Mouse (Mus musculus): ENCODE results near the gene Mpg. TPM values are rescaled to one million over a fixed set of nuclear protein-coding genes. Genes with fewer than 3 reads are reported as not detected.
A peak's percentile ranks its signal among the peaks of the same experiment; 100 is the strongest.

Gene Mpg
- polyA plus RNA-seq, 1 experiment from 2014 or later: 41.2 TPM

DNA sequence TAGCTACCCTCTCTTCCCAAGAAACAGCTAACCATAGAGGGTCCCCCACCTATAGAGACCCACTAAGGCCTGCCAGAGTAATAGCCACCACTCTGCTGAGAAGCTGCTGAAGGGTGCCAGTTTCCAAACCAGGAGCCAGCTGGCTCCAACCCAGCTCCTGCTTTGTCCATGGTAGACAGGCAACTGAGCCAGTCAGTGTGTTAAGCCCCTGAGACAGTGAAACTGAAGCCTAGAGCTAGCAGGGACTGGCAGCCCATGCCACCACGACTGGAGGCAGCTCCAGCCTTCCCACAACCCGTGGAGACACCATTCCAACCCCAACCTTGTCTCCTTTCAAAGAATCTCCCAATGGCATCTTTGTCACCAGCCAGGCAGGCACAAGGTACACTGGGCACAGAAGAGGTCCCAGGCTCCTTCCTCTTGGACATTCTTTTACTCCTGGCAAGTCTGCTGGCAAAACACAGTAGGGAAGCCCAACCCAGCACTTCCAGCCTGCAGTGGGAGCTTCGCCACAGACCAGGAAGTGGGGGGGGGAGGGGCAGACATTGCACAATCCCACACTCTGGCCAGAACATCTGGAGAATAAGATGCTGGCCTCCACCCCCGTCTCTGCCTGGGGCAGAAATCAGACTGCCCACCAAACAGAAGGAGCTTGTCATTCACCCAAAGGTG is 1.7 kb upstream of the Mpg start:
- no peak overlapping the region for H3K4me2 ChIP-seq
- WGBS: 31% methylated on average over 4 of the region's 4 CpGs
- H3K4me1 ChIP-seq: peaks cover 40% of the 10 kb centered on the region
- no peak for ATAC-seq (replicated peaks)
- no peaks in the 10 kb centered on the region for H3K9me3 ChIP-seq
- H3K27ac ChIP-seq: peak overlapping the region; percentile 53
- H3K36me3 ChIP-seq (replicated peaks): no peaks in the 10 kb centered on the region
- no peak overlapping the region for H3K4me3 ChIP-seq
- H3K9ac ChIP-seq: no peak overlapping the region
- peaks cover 39% of the 10 kb centered on the region for H3K27me3 ChIP-seq (replicated peaks)

DNA sequence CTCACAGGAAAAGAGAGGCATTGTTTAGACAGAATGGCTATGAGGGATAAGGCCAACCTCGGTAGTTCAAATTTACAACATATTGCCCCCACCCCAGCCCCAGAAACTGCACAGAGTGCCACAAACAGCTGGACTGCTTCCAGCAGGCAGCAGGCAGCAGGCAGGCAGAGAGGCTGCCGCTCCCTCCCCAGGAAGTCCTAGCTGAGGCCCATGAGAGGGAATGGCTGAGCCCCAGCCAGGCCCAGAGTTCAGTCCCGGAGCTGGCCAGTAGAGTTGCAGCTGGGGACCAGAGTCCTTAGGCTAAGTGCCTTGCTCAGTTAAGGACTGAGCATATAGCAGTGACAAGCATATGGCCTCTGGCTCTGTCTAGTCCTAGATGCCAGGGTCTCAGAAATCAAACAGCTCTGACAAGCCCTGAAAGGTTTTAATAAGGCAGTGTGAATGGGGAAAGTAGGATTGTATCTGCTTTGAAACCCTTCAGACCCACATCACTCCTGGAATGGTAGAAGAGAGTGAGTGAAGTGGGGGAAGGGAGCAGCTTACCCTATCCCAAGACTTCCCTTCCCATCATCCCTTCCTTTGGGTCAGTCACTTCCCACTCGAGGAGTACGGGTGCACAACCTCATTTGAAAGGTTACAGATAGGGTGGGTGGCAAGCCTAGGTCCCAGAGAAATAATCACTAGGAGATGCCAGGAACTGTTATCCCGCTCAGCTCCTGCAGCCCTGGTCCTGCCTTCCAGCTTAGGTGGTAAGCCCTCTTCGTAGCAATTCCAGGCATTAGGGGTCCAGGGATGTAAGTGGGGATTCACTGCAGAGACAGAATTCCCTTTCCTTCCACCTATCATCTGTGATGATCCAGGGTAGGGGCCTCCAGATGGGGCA is 842 bp upstream of the Mpg start:
- Histone ChIP-seq H3K9me3 (no peaks in the 10 kb centered on the region), H3K36me3 (replicated peaks) (no peaks in the 10 kb centered on the region; the same call in 1 of the 2 replicates), H3K4me3 (no peak overlapping the region), H3K4me1 (peaks cover 40% of the 10 kb centered on the region), H3K27ac (peak overlapping the region; percentile 53), H3K27me3 (replicated peaks) (peaks cover 36% of the 10 kb centered on the region), H3K9ac (no peak overlapping the region), H3K4me2 (no peak overlapping the region)
- ATAC-seq (replicated peaks): no peak
- WGBS: 64% methylated on average over 7 of the region's 7 CpGs

DNA sequence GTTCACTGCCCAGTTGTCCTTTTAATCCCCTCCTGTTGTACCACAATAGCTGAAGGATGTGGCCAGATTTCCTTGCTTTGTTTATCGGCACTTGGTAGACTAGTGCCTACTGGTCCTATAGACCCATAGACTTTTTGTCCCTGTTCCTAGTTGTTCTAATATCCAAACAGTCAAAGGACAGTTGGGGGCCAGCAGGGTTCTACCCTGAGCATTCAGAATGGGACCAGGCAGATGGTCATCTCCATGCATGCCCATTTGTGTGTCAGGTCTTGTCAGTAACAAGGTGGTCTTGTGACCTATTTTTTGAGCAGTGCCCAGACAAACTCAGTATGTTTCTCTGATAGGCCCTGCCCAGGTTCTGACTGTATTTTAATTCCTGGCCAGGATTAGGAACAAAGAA is 736 bp downstream of the Mpg start:
- H3K9ac ChIP-seq: peak overlapping the region; percentile 71
- H3K4me3 ChIP-seq: peak overlapping the region; percentile 62
- WGBS: 17% methylated on average over 1 of the region's 1 CpGs
- H3K27me3 ChIP-seq (replicated peaks): peaks cover 22% of the 10 kb centered on the region
- peaks cover 10% of the 10 kb centered on the region for H3K36me3 ChIP-seq (replicated peaks)
- H3K4me2 ChIP-seq: peak overlapping the region; percentile 58
- H3K27ac ChIP-seq: peak overlapping the region; percentile 80
- H3K4me1 ChIP-seq: peaks cover 30% of the 10 kb centered on the region
- 0 out of 2 replicates have a peak, but pooled peaks have one; percentile 0 for ATAC-seq (replicated peaks)
- H3K9me3 ChIP-seq: no peaks in the 10 kb centered on the region

DNA sequence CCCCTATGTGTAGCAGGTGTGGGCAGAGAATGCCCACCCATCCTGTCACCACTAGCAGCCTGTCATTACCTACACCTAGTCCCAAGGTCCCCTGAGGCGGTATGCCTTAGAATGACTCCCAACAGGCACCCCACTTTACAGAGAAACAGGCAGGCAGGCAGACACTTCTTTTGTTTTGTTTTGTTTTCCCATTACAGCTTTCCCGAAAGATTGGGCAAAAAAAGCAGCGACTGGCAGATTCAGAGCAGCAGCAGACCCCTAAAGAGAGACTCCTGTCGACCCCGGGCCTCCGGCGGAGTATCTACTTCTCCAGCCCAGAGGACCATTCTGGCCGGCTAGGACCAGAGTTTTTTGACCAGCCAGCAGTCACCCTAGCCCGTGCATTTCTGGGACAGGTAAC is 1.2 kb downstream of the Mpg start:
- no peak for ATAC-seq (replicated peaks)
- Histone ChIP-seq H3K9ac (no peak overlapping the region), H3K4me3 (0 out of 2 replicates have a peak overlapping the region, but pooled peaks have one; percentile 62)

DNA sequence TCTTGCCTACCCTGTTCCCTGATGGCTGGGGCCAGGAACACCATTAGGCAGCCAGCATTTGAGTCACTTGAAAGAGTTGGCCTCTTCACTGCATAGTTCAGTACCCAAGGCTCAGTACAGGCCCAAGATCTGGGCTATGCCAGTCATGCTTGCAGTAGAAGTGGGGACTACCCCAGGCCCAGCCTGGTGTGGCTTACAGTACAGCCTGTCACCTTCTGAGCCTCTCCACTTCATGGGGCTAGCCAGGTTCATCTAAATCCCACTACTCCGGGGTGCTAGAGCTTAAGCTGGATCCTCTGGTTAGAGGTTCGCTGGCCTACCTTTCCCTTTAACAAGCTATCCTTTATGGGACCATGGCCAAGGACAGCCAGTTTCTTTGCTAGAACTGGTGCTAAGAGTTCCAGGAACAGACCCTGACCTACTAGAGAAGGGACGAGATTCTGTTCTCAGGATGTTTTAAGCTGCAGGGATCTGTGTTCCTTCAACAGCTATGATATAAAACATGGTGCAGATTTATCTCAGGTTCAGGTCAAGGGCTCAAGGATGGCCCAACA is 2.1 kb downstream of the Mpg start:
- no peak for ATAC-seq (replicated peaks)
- no peak overlapping the region for H3K9ac ChIP-seq

More for the DNA sequence above, 1.2 kb downstream of the Mpg start:
- H3K27me3 ChIP-seq (replicated peaks): peaks cover 17% of the 10 kb centered on the region
- peaks cover 10% of the 10 kb centered on the region for H3K36me3 ChIP-seq (replicated peaks)
- WGBS: 87% methylated on average over 9 of the region's 9 CpGs
- no peaks in the 10 kb centered on the region for H3K9me3 ChIP-seq
- peaks cover 25% of the 10 kb centered on the region for H3K4me1 ChIP-seq
- no peak overlapping the region for H3K27ac ChIP-seq
- peak overlapping the region; percentile 58 for H3K4me2 ChIP-seq

DNA sequence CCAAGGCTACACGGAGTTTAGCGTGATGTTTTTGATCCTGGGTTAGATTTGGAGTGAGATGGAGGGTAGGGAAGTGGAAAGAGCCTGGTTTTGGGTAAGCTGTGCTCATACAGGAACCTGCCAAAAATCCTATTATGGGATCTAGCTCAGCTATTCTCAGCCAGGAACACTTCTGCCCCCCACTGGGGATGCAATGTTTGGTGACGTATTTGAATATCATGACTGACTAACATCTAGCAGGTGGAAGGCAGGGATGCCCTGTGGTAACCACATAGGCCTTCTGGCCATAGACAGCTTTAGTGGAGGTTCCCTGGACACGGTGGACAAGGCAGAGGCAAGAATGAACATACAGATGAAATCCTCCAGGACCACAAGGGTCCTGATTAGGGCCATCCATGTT is 3.9 kb downstream of the Mpg start:
- Histone ChIP-seq H3K9ac (no peak overlapping the region), H3K27ac (no peak overlapping the region), H3K4me2 (no peak overlapping the region), H3K4me1 (peaks cover 18% of the 10 kb centered on the region), H3K4me3 (no peak overlapping the region), H3K27me3 (replicated peaks) (no peaks in the 10 kb centered on the region), H3K36me3 (replicated peaks) (peaks cover 17% of the 10 kb centered on the region), H3K9me3 (no peaks in the 10 kb centered on the region)
- no peak for ATAC-seq (replicated peaks)
- 83% methylated on average over 4 of the region's 4 CpGs for WGBS

More for the DNA sequence above, 2.1 kb downstream of the Mpg start:
- 93% methylated on average over 3 of the region's 3 CpGs for WGBS
- H3K4me1 ChIP-seq: peaks cover 18% of the 10 kb centered on the region
- H3K36me3 ChIP-seq (replicated peaks): peaks cover 10% of the 10 kb centered on the region
- peaks cover 9% of the 10 kb centered on the region for H3K27me3 ChIP-seq (replicated peaks)
- H3K9me3 ChIP-seq: no peaks in the 10 kb centered on the region
- H3K4me2 ChIP-seq: no peak overlapping the region
- no peak overlapping the region for H3K27ac ChIP-seq
- H3K4me3 ChIP-seq: no peak overlapping the region

DNA sequence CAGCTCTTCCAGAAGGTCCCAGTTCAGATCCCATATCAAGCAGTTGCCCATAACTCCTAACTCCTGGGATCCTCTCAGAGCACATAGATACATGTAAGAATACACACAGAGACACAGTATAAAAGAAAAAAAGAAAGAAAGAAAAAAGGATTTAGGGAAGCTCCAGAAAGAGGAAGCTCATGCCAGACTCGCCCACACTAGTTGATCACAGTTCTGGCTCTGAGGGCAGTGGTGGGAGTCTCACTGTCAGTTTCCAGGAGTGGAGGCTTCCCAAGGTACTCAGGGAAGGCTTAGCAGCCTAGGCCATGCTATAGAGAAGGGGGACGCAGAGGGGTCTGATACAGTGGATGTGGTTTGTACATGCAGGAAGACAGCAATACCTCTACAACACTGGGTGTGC is 4.8 kb downstream of the Mpg start:
- no peak for ATAC-seq (replicated peaks)
- 90% methylated on average over 2 of the region's 2 CpGs for WGBS
- H3K36me3 ChIP-seq (replicated peaks): peaks cover 17% of the 10 kb centered on the region

DNA sequence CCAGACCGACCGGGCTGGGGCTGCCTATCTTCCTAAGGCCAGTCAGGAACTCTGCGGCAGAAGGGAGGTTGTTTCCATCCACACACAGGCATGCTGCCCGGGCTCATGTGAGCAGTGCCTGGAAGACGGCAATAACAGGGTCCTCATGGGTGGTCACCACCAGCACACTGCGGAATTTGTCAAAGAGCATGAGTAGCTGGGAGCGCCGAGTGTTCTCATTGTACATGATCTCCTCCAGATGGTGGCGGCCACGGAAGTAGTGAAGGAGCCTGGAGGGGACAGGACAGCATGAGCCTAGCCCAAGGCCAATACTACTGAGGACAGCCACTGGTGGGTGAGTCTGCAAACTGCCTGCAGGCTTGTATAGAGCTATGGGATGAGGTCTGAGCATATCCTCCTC is 6.5 kb downstream of the Mpg start:
- Histone ChIP-seq H3K4me2 (no peak overlapping the region), H3K4me3 (no peak overlapping the region), H3K9ac (no peak overlapping the region), H3K9me3 (no peaks in the 10 kb centered on the region), H3K27me3 (replicated peaks) (no peaks in the 10 kb centered on the region), H3K4me1 (peaks cover 26% of the 10 kb centered on the region), H3K27ac (no peak overlapping the region), H3K36me3 (replicated peaks) (peaks cover 17% of the 10 kb centered on the region)
- ATAC-seq (replicated peaks): no peak
- WGBS: 77% methylated on average over 10 of the region's 10 CpGs

More for the DNA sequence above, 4.8 kb downstream of the Mpg start:
- Histone ChIP-seq H3K27me3 (replicated peaks) (no peaks in the 10 kb centered on the region), H3K4me3 (no peak overlapping the region), H3K4me2 (no peak overlapping the region), H3K4me1 (peaks cover 27% of the 10 kb centered on the region), H3K9me3 (no peaks in the 10 kb centered on the region), H3K9ac (no peak overlapping the region), H3K27ac (no peak overlapping the region)

DNA sequence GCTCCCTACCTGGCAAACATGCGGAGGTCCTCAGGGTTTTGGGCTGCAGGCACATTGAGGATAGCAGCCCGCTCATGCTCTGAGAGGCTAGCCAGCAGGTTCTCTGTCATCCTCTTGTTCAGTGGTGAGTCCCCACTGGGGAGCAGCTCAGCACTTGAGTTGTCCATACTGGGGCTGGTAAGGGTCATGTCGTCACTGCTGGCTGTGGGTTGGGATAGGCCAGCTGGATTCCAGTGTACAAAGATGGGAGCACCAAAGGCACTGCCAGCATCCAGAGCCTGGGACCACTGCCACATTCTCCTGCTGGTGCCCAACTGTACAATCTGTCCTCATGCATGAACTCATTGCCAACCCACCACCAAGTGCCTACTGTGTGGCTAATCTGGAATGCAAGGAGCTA is 7.6 kb downstream of the Mpg start:
- Histone ChIP-seq H3K4me1 (peaks cover 26% of the 10 kb centered on the region), H3K9me3 (no peaks in the 10 kb centered on the region), H3K9ac (no peak overlapping the region), H3K27ac (no peak overlapping the region), H3K4me2 (no peak overlapping the region), H3K27me3 (replicated peaks) (no peaks in the 10 kb centered on the region), H3K36me3 (replicated peaks) (peaks cover 19% of the 10 kb centered on the region), H3K4me3 (no peak overlapping the region)
- no peak for ATAC-seq (replicated peaks)
- WGBS: 88% methylated on average over 3 of the region's 3 CpGs

DNA sequence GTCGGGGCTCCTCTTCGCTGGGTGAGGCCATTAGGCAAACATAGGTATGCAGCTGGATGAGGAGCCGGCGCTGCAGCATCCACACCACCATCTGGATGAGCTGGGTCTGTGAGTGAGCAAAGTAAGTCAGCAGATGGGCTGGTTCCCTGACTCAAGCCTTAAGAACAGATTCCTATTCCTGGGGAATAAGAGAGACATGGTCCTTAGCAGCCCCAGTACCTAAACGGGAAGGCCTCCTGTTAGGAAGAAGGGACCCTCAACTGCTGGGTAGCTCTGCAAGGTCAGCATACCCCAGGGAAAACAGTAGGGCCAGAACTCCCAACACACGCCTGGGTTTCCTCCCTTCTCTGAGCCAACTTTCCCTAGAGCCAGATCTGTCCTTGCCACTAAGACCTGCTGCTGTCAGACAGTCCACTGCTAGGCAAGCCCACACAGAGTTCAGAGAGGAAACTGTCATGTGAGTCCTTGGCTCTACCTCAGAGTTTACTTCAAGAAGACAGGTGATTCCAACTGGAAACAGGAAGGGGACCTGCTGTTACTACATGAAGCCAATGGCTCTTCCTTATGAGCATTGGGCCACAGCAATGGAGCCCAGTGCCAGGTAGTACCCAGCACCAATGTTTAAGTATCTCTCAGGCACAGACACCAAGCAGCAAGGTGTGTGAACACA is 8.6 kb downstream of the Mpg start:
- Histone ChIP-seq H3K27ac (peak overlapping the region; percentile 60), H3K4me1 (peaks cover 26% of the 10 kb centered on the region), H3K9me3 (no peaks in the 10 kb centered on the region), H3K4me3 (no peak overlapping the region), H3K9ac (no peak overlapping the region), H3K4me2 (no peak overlapping the region), H3K36me3 (replicated peaks) (peaks cover 26% of the 10 kb centered on the region), H3K27me3 (replicated peaks) (no peaks in the 10 kb centered on the region)
- ATAC-seq (replicated peaks): no peak
- WGBS: 91% methylated on average over 6 of the region's 6 CpGs

DNA sequence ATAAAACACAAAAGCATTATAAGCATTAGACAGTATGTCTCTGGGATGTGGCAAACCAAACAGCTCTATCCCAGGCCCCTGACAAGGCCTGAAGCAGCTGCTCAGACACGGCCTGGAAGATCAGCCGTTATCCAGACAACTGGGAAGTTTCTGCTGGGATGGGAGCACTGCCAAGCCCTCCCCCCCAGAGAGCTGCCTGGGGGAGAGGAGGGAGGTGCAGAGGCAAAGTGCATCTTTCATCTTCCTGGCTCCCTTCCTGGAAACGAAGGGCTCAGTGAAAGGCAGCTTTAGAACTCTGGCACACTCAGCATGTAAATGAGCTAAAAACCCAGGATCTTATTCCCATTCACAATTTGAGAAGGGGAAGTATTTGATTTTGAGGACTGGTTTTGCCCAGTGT is 9.3 kb downstream of the Mpg start:
- peak; percentile 53; the same call in 1 of the 2 replicates for ATAC-seq (replicated peaks)
- H3K27ac ChIP-seq: peak overlapping the region; percentile 60
- no peaks in the 10 kb centered on the region for H3K27me3 ChIP-seq (replicated peaks)
- no peak overlapping the region for H3K9ac ChIP-seq
- H3K9me3 ChIP-seq: no peaks in the 10 kb centered on the region
- no peak overlapping the region for H3K4me2 ChIP-seq
- peaks cover 26% of the 10 kb centered on the region for H3K36me3 ChIP-seq (replicated peaks)
- peaks cover 26% of the 10 kb centered on the region for H3K4me1 ChIP-seq
- H3K4me3 ChIP-seq: no peak overlapping the region
- WGBS: 35% methylated on average over 3 of the region's 3 CpGs

DNA sequence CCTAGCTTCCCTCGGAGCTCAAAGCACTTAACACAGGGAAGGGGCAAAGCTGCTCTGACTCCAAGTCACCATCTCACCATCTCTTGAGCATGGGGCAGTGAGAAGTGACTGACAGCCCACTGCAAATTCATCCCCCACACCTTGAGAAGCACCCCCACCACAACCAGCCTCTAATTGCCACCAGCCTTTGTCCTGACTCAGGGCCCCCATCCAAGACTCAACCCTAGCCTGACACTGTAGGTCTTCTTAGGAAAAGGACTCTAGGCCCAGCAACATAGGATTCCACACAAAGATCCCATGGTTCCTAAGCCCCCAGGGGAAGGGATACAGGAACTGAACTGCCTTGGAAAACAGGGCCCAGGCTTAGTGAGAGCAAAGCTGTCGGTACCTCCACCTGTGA is 9.8 kb downstream of the Mpg start:
- H3K36me3 ChIP-seq (replicated peaks): peaks cover 23% of the 10 kb centered on the region
- peak overlapping the region; percentile 60 for H3K27ac ChIP-seq
- no peaks in the 10 kb centered on the region for H3K9me3 ChIP-seq
- no peak overlapping the region for H3K4me2 ChIP-seq
- WGBS: 56% methylated on average over 2 of the region's 2 CpGs
- no peak overlapping the region for H3K9ac ChIP-seq
- peak; percentile 28; the same call in 1 of the 2 replicates for ATAC-seq (replicated peaks)
- peaks cover 26% of the 10 kb centered on the region for H3K4me1 ChIP-seq
- no peak overlapping the region for H3K4me3 ChIP-seq
- no peaks in the 10 kb centered on the region for H3K27me3 ChIP-seq (replicated peaks)
